Mouse (Mus musculus): ENCODE data around the gene Ddx10. TPM values are rescaled to one million over a fixed set of nuclear protein-coding genes. Genes with fewer than 3 reads are reported as not detected.
A peak's percentile ranks its signal among the peaks of the same experiment; 100 is the strongest.
"Not testable (repeated sequence)": the region's sequence is repeated elsewhere in the genome, so short reads cannot be mapped to it uniquely, and the experiment has no call there.

Gene Ddx10
- total RNA-seq, 4 experiments from 2014 or later: 20.1 to 20.8 (median 20.3) TPM

DNA sequence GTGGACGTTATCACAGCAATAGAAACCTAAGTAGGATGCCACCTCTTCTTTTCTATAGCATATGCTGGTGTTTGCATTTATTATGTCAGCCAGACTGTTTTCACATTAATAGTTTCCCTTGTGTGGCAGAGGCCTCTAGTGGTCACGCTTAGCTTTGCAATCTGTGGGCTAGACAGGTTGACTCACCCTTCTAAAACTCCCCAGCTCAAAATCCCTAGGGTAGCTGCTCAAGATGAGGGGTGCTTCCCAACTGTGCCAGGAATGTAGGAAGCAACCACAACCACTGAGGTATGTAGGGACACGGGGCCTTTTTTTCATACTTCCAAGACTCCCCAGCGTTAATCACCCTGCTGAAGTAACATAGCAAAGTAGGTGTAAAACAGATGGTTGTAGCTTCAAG lies 103.6 kb downstream of the Ddx10 start:
- DNase-seq (ENCODE audit: low spot score in 2 of 2): peak; percentile 12 to 44

DNA sequence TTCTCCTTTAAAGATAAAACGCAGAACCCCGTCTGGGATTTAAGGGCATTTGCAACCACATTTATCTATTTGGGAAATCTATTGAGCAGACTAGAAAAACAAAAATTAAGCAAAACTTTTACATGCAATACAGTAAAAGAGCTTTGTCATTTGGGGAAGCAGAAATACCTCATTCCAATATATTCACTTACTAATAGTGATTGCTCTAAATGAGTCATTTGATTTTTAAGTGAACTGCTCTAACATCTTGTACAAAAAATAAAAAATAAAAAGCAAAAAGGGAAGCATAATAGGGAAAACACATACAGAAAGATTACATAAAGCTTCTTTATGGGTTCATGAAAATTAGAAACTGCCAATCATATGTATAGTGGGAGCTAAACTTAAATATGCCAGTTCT lies 104.3 kb downstream of the Ddx10 start:
- DNase-seq (ENCODE audit: low spot score in 2 of 2): no peak

DNA sequence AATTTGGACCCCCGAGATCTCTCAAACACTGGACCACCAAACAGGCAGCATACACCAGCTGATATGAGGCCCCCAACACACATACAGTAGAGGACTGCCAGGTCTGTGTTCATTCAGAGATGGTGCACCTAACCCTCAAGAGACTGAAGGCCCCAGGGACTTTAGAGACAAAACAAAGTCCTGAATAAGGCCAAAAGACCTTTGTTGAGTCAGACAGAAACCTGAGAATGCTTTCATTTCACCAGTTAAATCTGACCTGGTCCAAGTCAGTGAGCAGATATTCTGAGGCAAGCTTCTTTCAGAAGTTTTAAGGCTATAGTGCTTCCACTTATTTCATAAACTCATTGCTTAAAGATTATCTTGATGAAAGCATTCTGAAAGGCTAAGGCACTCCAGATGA lies 105.4 kb downstream of the Ddx10 start:
- not testable (repeated sequence) for DNase-seq (ENCODE audit: low spot score in 2 of 2)

GRCm38 (mm10) chr9:53140610-53141165 lies 107.2 kb downstream of the Ddx10 start:
- no peak for DNase-seq (ENCODE audit: low spot score in 2 of 2)

DNA sequence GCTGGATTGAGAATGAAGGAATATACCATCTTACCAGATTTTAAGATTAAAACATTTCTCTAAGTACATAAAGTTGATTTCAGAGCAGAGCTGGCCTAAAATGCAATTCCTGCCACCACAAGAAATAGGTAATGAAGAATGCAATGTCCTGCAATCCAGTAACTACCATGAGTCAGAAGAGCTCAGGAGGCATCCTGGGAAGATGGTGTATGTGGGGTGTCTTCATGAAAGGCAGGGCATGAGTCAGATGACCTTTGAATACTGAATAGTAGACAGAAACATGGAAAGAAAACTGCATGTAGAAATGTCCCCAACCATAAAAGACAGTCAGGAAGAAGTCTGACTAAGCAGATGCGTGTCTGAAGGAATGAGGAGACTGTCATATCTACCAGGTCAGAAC lies 115.0 kb downstream of the Ddx10 start:
- no peak for DNase-seq (ENCODE audit: low spot score in 2 of 2)

DNA sequence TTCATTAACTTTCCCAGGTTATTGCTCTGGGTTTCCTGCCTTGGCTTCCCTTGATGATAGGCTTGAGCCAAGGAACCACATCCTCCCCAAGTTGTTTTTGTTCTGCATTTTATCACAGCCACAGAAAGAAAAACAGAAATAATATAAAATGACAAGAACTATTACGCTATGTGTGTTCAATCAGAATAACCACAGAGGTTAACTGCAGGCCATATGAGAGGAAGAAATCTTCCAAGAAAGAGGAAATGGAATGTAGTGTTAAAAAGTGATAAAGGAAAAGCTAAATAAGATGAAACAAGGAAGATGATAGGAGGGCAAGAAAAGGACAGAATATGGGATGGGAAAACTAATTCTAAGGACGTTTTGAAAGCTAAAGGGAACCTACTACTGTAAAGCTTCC lies 117.4 kb downstream of the Ddx10 start:
- no peak for DNase-seq (ENCODE audit: low spot score in 2 of 2)

GRCm38 (mm10) chr9:53101103-53101502 lies 146.8 kb downstream of the Ddx10 start:
- DNase-seq (ENCODE audit: low spot score in 2 of 2): no peak

DNA sequence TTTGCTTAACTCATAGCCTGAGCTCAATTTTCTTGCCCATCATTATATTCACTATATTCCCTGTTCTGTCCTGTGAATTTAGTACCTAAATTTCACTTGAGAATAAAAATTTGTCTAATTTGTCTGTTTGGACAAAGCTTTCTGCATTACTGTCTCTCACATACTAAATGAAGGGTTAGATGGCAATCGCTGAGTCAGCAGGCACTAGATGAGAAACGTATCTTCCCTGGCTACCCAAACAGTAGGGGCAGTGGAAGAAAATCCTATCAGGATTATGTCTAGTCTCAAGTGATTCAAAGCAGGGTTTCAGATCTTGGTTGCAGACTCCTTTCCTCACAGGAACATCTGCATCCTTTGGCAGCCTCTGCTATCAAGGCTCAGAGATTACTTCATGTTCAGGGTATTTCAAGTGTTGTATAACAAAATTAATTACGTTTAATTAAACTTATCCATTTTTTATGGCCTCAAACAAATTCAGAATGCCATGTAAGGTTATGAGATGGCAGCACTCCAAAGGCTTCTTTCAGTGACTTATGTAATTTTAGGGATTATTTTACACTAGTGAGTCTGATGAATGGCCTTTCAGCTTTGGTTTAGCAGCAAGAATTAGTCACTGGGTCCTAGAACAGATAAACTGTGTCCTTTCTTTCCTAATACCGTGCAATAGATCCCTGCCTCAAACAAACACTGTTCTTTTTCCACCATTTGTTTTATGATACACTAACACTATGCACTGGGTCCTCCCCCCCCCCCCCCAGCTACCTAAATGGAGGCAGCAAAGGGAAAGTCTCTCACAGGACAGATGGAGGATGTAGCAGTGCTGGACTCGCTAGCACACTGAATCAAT lies 152.3 kb downstream of the Ddx10 start:
- DNase-seq (ENCODE audit: low spot score in 2 of 2): no peak

DNA sequence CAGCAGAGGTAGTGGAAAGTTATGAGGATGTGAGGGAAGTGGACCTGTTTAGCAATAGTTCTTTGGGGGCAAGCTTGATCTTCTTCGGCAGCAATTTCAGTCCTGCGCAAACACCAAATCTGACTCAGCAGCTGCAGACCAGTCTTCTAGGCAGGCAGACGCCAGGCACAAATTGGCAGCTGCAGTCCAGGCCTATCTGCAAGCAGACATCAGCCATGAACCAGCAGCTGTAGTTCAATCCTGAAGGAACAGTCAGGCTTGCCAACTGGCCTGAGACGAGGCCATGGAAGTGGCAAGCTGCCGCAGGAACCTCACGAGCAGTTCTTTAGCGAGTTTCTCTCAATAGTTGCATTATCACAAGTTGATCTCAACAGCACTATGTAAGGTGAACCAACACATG lies 153.3 kb downstream of the Ddx10 start:
- no peak for DNase-seq (ENCODE audit: low spot score in 2 of 2)

- DNase-seq (ENCODE audit: low spot score in 2 of 2): no peak
These were observed 170.2 kb downstream of the Ddx10 start for GRCm38 (mm10) chr9:53077626-53078025.

- no peak for DNase-seq (ENCODE audit: low spot score in 2 of 2)
These were observed 171.9 kb downstream of the Ddx10 start for GRCm38 (mm10) chr9:53075931-53076330.

DNA sequence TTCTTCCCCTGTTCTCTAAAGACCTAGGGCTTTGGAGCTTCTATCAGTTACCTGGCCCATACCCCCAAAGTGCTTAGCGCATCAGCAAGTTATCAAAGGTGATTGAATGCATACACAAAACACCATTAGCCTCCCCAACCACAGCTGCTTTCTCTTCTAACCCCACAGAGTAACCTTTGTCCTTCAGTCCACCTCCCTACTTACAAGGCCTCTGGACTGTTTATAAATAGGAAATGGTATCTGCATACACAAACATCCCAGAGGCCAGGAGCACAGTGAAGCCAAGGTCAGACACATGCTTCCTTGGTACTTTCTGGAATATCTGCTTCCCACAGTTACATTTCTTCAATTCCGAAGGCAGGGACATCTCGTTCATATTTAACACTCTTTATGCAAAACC lies 173.4 kb downstream of the Ddx10 start:
- DNase-seq (ENCODE audit: low spot score in 2 of 2): no peak

- DNase-seq (ENCODE audit: low spot score in 2 of 2): no peak
These were observed 174.2 kb downstream of the Ddx10 start for GRCm38 (mm10) chr9:53073576-53074112.

GRCm38 (mm10) chr9:53072088-53072487 lies 175.8 kb downstream of the Ddx10 start:
- peak; percentile 57 to 65 for DNase-seq (ENCODE audit: low spot score in 2 of 2)

DNA sequence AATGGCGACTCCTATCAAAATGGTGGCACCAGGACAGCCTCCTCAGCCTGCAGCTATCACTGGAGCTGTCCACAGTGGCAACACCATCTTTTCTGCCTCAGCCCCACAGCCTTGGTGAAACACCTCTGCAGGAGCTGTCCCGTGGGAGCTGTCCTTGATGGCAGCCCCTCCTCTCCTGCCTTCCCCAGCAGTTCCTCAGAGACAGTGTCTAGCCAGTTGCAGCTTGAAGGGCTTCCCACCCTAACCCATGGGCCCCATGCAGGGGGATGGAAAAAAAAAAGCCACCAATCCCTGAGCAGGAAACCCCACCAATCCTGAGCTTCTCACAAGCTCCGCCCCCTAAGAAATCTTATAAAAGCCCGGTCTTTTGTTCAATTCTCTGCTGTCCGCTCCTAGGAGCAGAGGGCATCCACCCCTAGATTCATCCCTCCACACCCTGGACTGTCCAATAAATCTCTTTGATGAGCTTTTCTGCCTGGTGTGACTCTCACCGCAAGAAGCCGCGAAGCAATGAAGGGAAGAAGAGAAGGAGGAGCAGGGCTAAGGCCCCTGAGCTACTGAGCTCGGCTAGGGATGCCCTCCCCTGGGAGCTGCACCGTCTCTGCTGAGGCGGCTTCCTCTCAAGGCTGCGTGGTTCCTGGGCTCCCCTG lies 176.9 kb downstream of the Ddx10 start:
- DNase-seq (ENCODE audit: low spot score in 2 of 2): no peak

- no peak for DNase-seq (ENCODE audit: low spot score in 2 of 2)
These were observed 179.7 kb downstream of the Ddx10 start for GRCm38 (mm10) chr9:53068166-53068565.

GRCm38 (mm10) chr9:53066428-53066827 lies 181.4 kb downstream of the Ddx10 start:
- no peak for DNase-seq (ENCODE audit: low spot score in 2 of 2)

GRCm38 (mm10) chr9:53065028-53065427 lies 182.8 kb downstream of the Ddx10 start:
- no peak for DNase-seq (ENCODE audit: low spot score in 2 of 2)

DNA sequence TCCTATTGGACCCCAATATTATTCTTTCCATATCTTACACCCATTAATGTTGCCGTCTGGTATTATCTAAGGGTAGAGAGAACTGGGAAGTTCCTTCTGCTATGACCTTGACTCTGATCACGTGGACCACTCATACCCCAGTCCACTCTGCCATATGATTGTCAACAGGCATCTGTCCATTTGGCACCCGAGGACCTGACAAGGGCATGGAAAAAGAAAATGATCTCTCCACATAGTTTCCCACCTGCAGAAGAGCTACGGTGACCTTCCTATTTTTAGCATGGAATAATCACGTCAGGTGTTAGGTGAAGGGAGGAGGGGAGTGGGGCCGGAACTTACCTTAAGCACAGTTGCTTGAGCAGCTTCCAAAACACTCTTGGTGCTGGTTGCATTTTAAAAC lies 183.3 kb downstream of the Ddx10 start:
- DNase-seq (ENCODE audit: low spot score in 2 of 2): no peak

GRCm38 (mm10) chr9:53055306-53055705 lies 192.5 kb downstream of the Ddx10 start:
- no peak for DNase-seq (ENCODE audit: low spot score in 2 of 2)

Measured in layer of hippocampus, adult 8-10 months (tissue).